Mouse (Mus musculus): ENCODE results near the gene Lig3. TPM values are rescaled to one million over a fixed set of nuclear protein-coding genes. Genes with fewer than 3 reads are reported as not detected.
"Not testable (repeated sequence)": the region's sequence is repeated elsewhere in the genome, so short reads cannot be mapped to it uniquely, and the experiment has no call there.

Lig3 gene
- polyA plus RNA-seq, 1 experiment, result 14.7 TPM

- H3K79me2 ChIP-seq (ENCODE audit: control insufficient read depth, insufficient read depth), result no peaks in the 10 kb centered on the region
- no peak overlapping the region for H3ac ChIP-seq (ENCODE audit: control insufficient read depth, insufficient read length, low read depth)
- no peaks in the 10 kb centered on the region for H3K79me3 ChIP-seq (ENCODE audit: low read depth)
- H3K4me3 ChIP-seq (ENCODE audit: insufficient read depth, poor library complexity, severe bottlenecking), result no peak overlapping the region
- H3K27me3 ChIP-seq (ENCODE audit: control insufficient read depth, insufficient read depth, insufficient read length), result no peaks in the 10 kb centered on the region
- no peak for TF ChIP-seq MAX (IDR thresholded peaks at IDR 0.05)
- no peak for TF ChIP-seq MYOG (IDR thresholded peaks at IDR 0.05; ENCODE audit: control insufficient read depth, extremely low read depth, insufficient read length)
- TF ChIP-seq CEBPB (IDR thresholded peaks at IDR 0.05; ENCODE audit: low read depth), result no peak
- no peak for TF ChIP-seq CTCF (IDR thresholded peaks at IDR 0.05; ENCODE audit: control insufficient read depth, insufficient read depth, insufficient read length)
- no peak for TF ChIP-seq USF1 (IDR thresholded peaks at IDR 0.05; ENCODE audit: low read depth)
- TF ChIP-seq MYOD1 (IDR thresholded peaks at IDR 0.05; ENCODE audit: control insufficient read depth, insufficient read length, low read depth), result no peak
- TF ChIP-seq FOSL1 (IDR thresholded peaks at IDR 0.05; ENCODE audit: insufficient read depth, low read length, poor library complexity, severe bottlenecking), result no peak
- H3K36me3 ChIP-seq (ENCODE audit: control insufficient read depth, insufficient read depth), result peaks cover 16% of the 10 kb centered on the region
Observed at GRCm38 (mm10) chr11:82808485-82808884, 27.6 kb downstream of the Lig3 start.

DNA sequence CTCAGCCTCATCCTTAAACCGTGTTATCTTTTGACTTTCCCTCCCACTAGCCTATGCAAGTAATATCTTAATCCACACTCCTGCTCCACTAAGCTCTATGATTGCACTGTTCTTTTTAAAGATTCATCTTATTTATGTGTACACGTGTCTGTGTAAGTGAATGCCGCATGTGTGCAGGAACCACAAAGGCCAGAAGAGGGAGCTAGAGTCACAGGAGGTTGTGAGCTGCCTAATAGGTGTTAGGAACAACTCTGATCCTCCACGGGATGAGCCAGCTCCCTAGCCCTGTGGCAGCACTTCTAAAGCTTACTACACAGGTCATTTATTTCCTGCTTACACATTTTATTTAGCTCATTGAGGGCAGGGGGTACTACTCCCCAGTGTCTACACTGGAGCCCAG is 38.4 kb downstream of the Lig3 start:
- no peak overlapping the region for H3ac ChIP-seq (ENCODE audit: control insufficient read depth, insufficient read length, low read depth)
- H3K4me3 ChIP-seq (ENCODE audit: insufficient read depth, poor library complexity, severe bottlenecking), result no peak overlapping the region
- no peaks in the 10 kb centered on the region for H3K79me2 ChIP-seq (ENCODE audit: control insufficient read depth, insufficient read depth)
- TF ChIP-seq CTCF (IDR thresholded peaks at IDR 0.05; ENCODE audit: control insufficient read depth, insufficient read depth, insufficient read length) (peak; percentile 63), MAX (IDR thresholded peaks at IDR 0.05) (peak; percentile 60), MYOG (IDR thresholded peaks at IDR 0.05; ENCODE audit: control insufficient read depth, extremely low read depth, insufficient read length) (no peak)
- no peaks in the 10 kb centered on the region for H3K27me3 ChIP-seq (ENCODE audit: control insufficient read depth, insufficient read depth, insufficient read length)
- H3K79me3 ChIP-seq (ENCODE audit: low read depth), result no peaks in the 10 kb centered on the region
- H3K36me3 ChIP-seq (ENCODE audit: control insufficient read depth, insufficient read depth), result no peaks in the 10 kb centered on the region

GRCm38 (mm10) chr11:82820788-82821456 is 40.0 kb downstream of the Lig3 start:
- TF ChIP-seq CTCF (IDR thresholded peaks at IDR 0.05; ENCODE audit: control insufficient read depth, insufficient read depth, insufficient read length) (no peak), CEBPB (IDR thresholded peaks at IDR 0.05; ENCODE audit: low read depth) (no peak), MYOG (IDR thresholded peaks at IDR 0.05; ENCODE audit: control insufficient read depth, extremely low read depth, insufficient read length) (no peak), MAX (IDR thresholded peaks at IDR 0.05) (no peak), FOSL1 (IDR thresholded peaks at IDR 0.05; ENCODE audit: insufficient read depth, low read length, poor library complexity, severe bottlenecking) (no peak), MYOD1 (IDR thresholded peaks at IDR 0.05; ENCODE audit: control insufficient read depth, insufficient read length, low read depth) (no peak), USF1 (IDR thresholded peaks at IDR 0.05; ENCODE audit: low read depth) (no peak)
- no peak overlapping the region for H3K4me3 ChIP-seq (ENCODE audit: insufficient read depth, poor library complexity, severe bottlenecking)
- H3K36me3 ChIP-seq (ENCODE audit: control insufficient read depth, insufficient read depth), result no peaks in the 10 kb centered on the region
- no peaks in the 10 kb centered on the region for H3K79me3 ChIP-seq (ENCODE audit: low read depth)
- H3ac ChIP-seq (ENCODE audit: control insufficient read depth, insufficient read length, low read depth), result no peak overlapping the region
- no peaks in the 10 kb centered on the region for H3K79me2 ChIP-seq (ENCODE audit: control insufficient read depth, insufficient read depth)
- H3K27me3 ChIP-seq (ENCODE audit: control insufficient read depth, insufficient read depth, insufficient read length), result no peaks in the 10 kb centered on the region

DNA sequence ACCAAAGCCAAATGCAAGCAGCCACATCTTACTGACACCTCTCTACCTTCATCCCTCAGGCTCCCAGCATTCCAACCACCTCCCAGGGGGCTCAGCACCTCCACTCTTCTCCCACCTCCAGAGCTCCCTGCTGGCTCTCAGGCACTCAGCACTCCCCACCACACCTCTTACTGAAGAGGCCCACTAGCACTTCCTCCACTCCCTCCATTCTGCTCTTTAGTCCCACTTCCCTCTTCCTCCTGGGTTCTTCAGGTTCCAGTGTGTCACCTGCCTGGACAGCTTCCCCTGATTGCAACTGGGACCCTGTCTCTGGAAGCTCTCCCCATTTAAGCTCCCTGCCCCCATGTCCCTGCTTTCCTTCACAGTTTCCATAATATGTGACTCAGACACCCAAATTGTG is 45.9 kb downstream of the Lig3 start:
- no peak overlapping the region for H3ac ChIP-seq (ENCODE audit: control insufficient read depth, insufficient read length, low read depth)
- no peaks in the 10 kb centered on the region for H3K36me3 ChIP-seq (ENCODE audit: control insufficient read depth, insufficient read depth)
- H3K79me2 ChIP-seq (ENCODE audit: control insufficient read depth, insufficient read depth), result no peaks in the 10 kb centered on the region
- TF ChIP-seq USF1 (IDR thresholded peaks at IDR 0.05; ENCODE audit: low read depth) (no peak), MYOD1 (IDR thresholded peaks at IDR 0.05; ENCODE audit: control insufficient read depth, insufficient read length, low read depth) (no peak), CEBPB (IDR thresholded peaks at IDR 0.05; ENCODE audit: low read depth) (no peak), MAX (IDR thresholded peaks at IDR 0.05) (no peak), CTCF (IDR thresholded peaks at IDR 0.05; ENCODE audit: control insufficient read depth, insufficient read depth, insufficient read length) (no peak), FOSL1 (IDR thresholded peaks at IDR 0.05; ENCODE audit: insufficient read depth, low read length, poor library complexity, severe bottlenecking) (no peak), MYOG (IDR thresholded peaks at IDR 0.05; ENCODE audit: control insufficient read depth, extremely low read depth, insufficient read length) (no peak)
- H3K4me3 ChIP-seq (ENCODE audit: insufficient read depth, poor library complexity, severe bottlenecking), result no peak overlapping the region
- H3K79me3 ChIP-seq (ENCODE audit: low read depth), result no peaks in the 10 kb centered on the region
- no peaks in the 10 kb centered on the region for H3K27me3 ChIP-seq (ENCODE audit: control insufficient read depth, insufficient read depth, insufficient read length)

- Histone ChIP-seq H3K36me3 (ENCODE audit: control insufficient read depth, insufficient read depth) (no peaks in the 10 kb centered on the region), H3K79me3 (ENCODE audit: low read depth) (no peaks in the 10 kb centered on the region), H3K79me2 (ENCODE audit: control insufficient read depth, insufficient read depth) (no peaks in the 10 kb centered on the region), H3ac (ENCODE audit: control insufficient read depth, insufficient read length, low read depth) (no peak overlapping the region), H3K27me3 (ENCODE audit: control insufficient read depth, insufficient read depth, insufficient read length) (no peaks in the 10 kb centered on the region), H3K4me3 (ENCODE audit: insufficient read depth, poor library complexity, severe bottlenecking) (no peak overlapping the region)
- TF ChIP-seq MYOD1 (IDR thresholded peaks at IDR 0.05; ENCODE audit: control insufficient read depth, insufficient read length, low read depth), result no peak
- no peak for TF ChIP-seq CTCF (IDR thresholded peaks at IDR 0.05; ENCODE audit: control insufficient read depth, insufficient read depth, insufficient read length)
- no peak for TF ChIP-seq MYOG (IDR thresholded peaks at IDR 0.05; ENCODE audit: control insufficient read depth, extremely low read depth, insufficient read length)
- TF ChIP-seq FOSL1 (IDR thresholded peaks at IDR 0.05; ENCODE audit: insufficient read depth, low read length, poor library complexity, severe bottlenecking), result no peak
- TF ChIP-seq MAX (IDR thresholded peaks at IDR 0.05), result no peak
- no peak for TF ChIP-seq USF1 (IDR thresholded peaks at IDR 0.05; ENCODE audit: low read depth)
- no peak for TF ChIP-seq CEBPB (IDR thresholded peaks at IDR 0.05; ENCODE audit: low read depth)
Observed at GRCm38 (mm10) chr11:82831008-82831893, 50.3 kb downstream of the Lig3 start.

- H3K79me3 ChIP-seq (ENCODE audit: low read depth), result not testable (repeated sequence)
Observed at GRCm38 (mm10) chr11:82832402-82832801, 51.5 kb downstream of the Lig3 start.

More at GRCm38 (mm10) chr11:82832402-82832801, 51.5 kb downstream of the Lig3 start:
- not testable (repeated sequence) for H3K27me3 ChIP-seq (ENCODE audit: control insufficient read depth, insufficient read depth, insufficient read length); H3K4me3 ChIP-seq (ENCODE audit: insufficient read depth, poor library complexity, severe bottlenecking); H3K79me2 ChIP-seq (ENCODE audit: control insufficient read depth, insufficient read depth); H3K36me3 ChIP-seq (ENCODE audit: control insufficient read depth, insufficient read depth); H3ac ChIP-seq (ENCODE audit: control insufficient read depth, insufficient read length, low read depth)
